Mouse (Mus musculus) intestine, postnatal 0 days (tissue): ENCODE measurements around the gene Capn11. TPM values are rescaled to one million over a fixed set of nuclear protein-coding genes. Genes with fewer than 3 reads are reported as not detected.
A peak's percentile ranks its signal among the peaks of the same experiment; 100 is the strongest.

ENCODE experiments used
- ATAC-seq: fragments of 200-750 bp; cut with Nextera tagmentation; 2 replicates; pipeline ENCODE4 v1.8.0; 2017; ENCODE audit warnings: mild to moderate bottlenecking, moderate TSS enrichment, moderate library complexity
- H3K27ac ChIP-seq: fragments of 300-500 bp; sonication (generic); 2 replicates; pipeline ENCODE4 v1.5.1; 2014; ENCODE audit warnings: mild to moderate bottlenecking, low read depth, low read length, moderate library complexity
- H3K27me3 ChIP-seq: fragments of 300-500 bp; sonication (generic); replicated peaks from 2 replicates; pipeline ENCODE4 v1.6.1; 2014; ENCODE audit warnings: low read length, mixed read lengths; ENCODE audit not compliant: control insufficient read depth, insufficient read depth
- H3K36me3 ChIP-seq: fragments of 300-500 bp; sonication (generic); 2 replicates; pipeline ENCODE4 v1.6.1; 2014; ENCODE audit warnings: mild to moderate bottlenecking, moderate library complexity; ENCODE audit not compliant: control insufficient read depth, insufficient read depth
- H3K4me1 ChIP-seq: fragments of 300-500 bp; sonication (generic); replicated peaks from 2 replicates; pipeline ENCODE4 v1.6.1; 2014; ENCODE audit warnings: antibody characterized with exemption, low read length, mixed read lengths; ENCODE audit not compliant: control insufficient read depth, insufficient read depth
- H3K4me2 ChIP-seq: fragments of 300-500 bp; sonication (generic); replicated peaks from 2 replicates; pipeline ENCODE4 v1.6.1; 2014; ENCODE audit warnings: low read depth, mild to moderate bottlenecking, moderate library complexity
- H3K4me3 ChIP-seq: fragments of 300-500 bp; sonication (generic); 2 replicates; pipeline ENCODE4 v1.5.1; 2014; ENCODE audit warnings: low read depth, low read length
- H3K9ac ChIP-seq: fragments of 300-500 bp; sonication (generic); 2 replicates; pipeline ENCODE4 v1.6.1; 2014; ENCODE audit warnings: mild to moderate bottlenecking, low read depth, low read length
- H3K9me3 ChIP-seq: fragments of 300-500 bp; sonication (generic); 2 replicates; pipeline ENCODE4 v1.6.1; 2016; ENCODE audit warnings: mixed run types; ENCODE audit not compliant: control insufficient read depth
- CTCF ChIP-seq: sonication (generic); IDR thresholded peaks from 2 replicates; pipeline ENCODE4 v1.5.1; 2016; ENCODE audit warnings: low read depth, mild to moderate bottlenecking, control low read depth, antibody characterized with exemption, moderate library complexity
- WGBS: fragments of 180-500 bp; shearing (Covaris S2); extraction: QIAGEN DNeasy Blood & Tissue Kit; methylation state at CpG from one replicate; pipeline ENCODE4 v1.1.7; 2014; 5-methylcytosine and 5-hydroxymethylcytosine counted together
- polyA plus RNA-seq: library from polyadenylated mRNA; unstranded; fragments of >200 nt; fragmentation: Nextera tagmentation; extraction: Ambion mirVana; gene quantifications from 2 replicates; pipeline ENCODE4 v1.2.1, GENCODE M21; 2015

Gene Capn11
- polyA plus RNA-seq, 1 experiment from 2014 or later, result not detected

DNA sequence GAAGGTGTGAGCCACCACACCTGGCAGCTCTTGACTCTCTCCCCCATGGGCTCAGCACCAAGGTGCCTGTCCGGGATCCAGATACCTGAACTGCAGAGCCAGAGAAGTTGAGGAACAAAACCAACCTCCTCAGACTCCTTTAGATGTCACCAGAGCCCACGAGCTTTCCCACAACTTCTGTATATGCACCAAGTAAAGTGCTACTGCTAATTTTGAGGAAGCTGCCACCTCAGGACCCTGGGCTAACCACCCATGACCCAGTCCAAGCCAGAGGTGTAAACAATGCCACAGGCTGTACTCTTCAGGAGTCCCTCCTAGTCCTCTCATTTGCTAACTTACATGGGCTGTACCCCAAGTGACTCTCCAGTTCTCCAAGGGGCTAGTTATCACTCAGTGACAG, 13.5 kb upstream of the Capn11 start:
- Histone ChIP-seq H3K27me3 (no peaks in the 10 kb centered on the region), H3K9me3 (no peaks in the 10 kb centered on the region), H3K4me3 (no peak overlapping the region), H3K36me3 (peaks cover 48% of the 10 kb centered on the region), H3K4me2 (no peak overlapping the region), H3K4me1 (no peaks in the 10 kb centered on the region), H3K9ac (no peak overlapping the region), H3K27ac (no peak overlapping the region)
- no peak for TF ChIP-seq CTCF
- 96% methylated on average over 2 of the region's 2 CpGs for WGBS
- no peak for ATAC-seq

DNA sequence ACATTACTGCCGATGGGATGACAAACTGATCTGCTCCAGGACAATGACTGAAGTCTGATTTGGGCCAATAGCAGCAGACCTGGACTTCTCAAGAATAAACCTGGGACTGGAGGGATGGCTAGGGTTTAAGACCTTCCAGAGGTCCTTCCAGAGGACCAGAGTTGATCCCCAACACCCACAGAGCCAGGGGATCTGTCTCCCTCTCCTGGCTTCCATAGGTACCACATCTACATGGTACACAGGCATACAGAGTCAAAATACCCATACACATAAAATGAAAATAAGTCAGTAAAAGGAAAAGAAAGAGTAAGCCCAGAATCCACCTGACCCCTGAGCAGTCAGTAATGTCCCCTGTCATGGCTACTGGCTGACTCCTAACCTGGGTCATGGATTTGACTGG, 12.7 kb upstream of the Capn11 start:
- Histone ChIP-seq H3K9ac (no peak overlapping the region), H3K4me3 (no peak overlapping the region), H3K4me2 (no peak overlapping the region), H3K4me1 (no peaks in the 10 kb centered on the region), H3K27me3 (no peaks in the 10 kb centered on the region), H3K36me3 (peaks cover 48% of the 10 kb centered on the region), H3K9me3 (no peaks in the 10 kb centered on the region), H3K27ac (no peak overlapping the region)
- TF ChIP-seq CTCF, result peak; percentile 66
- ATAC-seq, result no peak
- WGBS, result 90% methylated on average over 1 of the region's 1 CpGs

DNA sequence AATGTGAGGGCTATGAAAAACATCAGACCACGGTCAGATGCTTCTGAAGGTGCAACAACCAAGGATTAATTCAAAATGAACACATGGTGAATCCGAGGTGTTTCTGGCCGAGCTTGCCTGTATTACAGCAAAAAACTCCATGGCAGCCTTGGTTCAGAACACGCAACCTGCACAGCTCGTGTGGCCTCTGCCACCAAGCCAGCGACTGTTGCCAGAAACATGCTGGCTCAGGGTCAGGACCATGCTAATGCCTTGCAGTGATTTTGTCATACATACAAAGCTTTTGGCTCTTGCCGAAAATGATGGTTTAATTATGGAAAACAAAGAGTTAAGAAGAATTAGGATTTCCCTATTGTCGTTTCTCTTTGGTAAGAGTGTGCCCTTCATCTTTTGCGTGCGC, 8.9 kb upstream of the Capn11 start:
- Histone ChIP-seq H3K27ac (no peak overlapping the region), H3K4me1 (no peaks in the 10 kb centered on the region), H3K36me3 (peaks cover 55% of the 10 kb centered on the region), H3K27me3 (no peaks in the 10 kb centered on the region), H3K4me2 (no peak overlapping the region), H3K9me3 (no peaks in the 10 kb centered on the region), H3K4me3 (no peak overlapping the region), H3K9ac (no peak overlapping the region)
- ATAC-seq, result no peak
- WGBS, result 89% methylated on average over 10 of the region's 10 CpGs
- TF ChIP-seq CTCF, result no peak

DNA sequence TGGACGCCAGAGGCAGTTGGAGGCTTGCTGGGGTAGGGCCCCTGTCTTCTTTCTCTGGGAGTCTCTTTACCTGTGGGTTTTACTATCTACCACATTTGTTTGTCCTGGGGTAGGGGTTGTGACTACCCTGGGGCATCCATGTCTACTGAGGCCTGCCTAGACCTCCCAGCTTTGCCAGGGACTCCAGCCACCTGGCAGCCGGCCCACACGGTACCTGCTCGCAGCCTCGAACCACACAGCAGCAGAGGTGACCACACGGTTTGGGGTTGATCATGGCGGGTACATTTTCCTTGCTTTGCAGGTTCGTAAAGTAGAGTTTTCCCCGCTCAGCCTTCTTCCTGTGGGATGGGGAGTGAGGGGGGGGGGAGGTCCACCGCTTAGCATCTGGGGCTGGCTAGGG, 8.4 kb upstream of the Capn11 start:
- Histone ChIP-seq H3K9ac (no peak overlapping the region), H3K9me3 (no peaks in the 10 kb centered on the region), H3K27me3 (no peaks in the 10 kb centered on the region), H3K4me1 (no peaks in the 10 kb centered on the region), H3K4me3 (no peak overlapping the region), H3K36me3 (peaks cover 56% of the 10 kb centered on the region), H3K27ac (no peak overlapping the region), H3K4me2 (no peak overlapping the region)
- TF ChIP-seq CTCF, result no peak
- ATAC-seq, result no peak
- WGBS, result 84% methylated on average over 10 of the region's 10 CpGs

DNA sequence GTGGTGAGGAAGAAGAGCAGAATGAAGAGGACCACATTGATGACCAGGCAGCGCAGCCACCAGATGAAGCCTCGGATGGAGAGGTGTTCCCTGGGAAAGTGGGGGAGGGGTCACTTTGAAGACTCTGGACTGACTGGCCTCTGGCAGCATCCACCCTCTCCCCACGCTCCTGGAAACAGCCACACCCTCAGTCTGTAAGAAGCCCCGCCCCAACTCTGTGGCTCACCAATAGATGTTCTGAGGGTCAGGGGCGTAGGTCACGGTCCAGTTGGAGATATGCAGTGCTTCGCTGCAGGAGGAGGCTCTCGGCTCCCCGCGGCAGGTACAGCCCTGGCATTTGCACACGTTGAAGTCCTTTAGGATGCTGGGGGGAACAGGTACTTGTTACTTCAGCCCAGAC, 7.0 kb upstream of the Capn11 start:
- Histone ChIP-seq H3K36me3 (peaks cover 63% of the 10 kb centered on the region), H3K4me2 (no peak overlapping the region), H3K4me3 (no peak overlapping the region), H3K27ac (no peak overlapping the region), H3K9me3 (no peaks in the 10 kb centered on the region), H3K4me1 (no peaks in the 10 kb centered on the region), H3K9ac (no peak overlapping the region), H3K27me3 (no peaks in the 10 kb centered on the region)
- ATAC-seq, result no peak
- no peak for TF ChIP-seq CTCF
- 59% methylated on average over 11 of the region's 11 CpGs for WGBS

DNA sequence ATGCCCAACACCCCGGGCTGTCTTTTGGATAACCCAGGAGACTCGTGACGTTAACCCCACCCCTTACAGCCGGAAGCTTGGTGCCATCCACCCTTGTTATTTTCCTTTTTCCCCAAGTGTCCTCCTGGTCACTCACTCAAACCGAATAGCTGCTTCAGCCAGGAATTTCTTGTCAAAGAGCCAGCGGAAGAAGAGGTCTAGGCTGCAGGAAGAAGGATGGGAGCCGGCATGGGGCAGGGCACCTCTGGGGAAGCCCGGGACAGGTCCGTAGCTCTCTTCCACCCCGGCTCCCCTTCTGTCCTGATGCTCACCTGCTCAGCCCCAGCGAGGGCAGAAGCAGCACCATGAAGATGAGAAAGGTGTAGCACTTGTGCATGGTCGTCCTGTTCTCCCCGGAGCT, 5.5 kb upstream of the Capn11 start:
- WGBS, result 91% methylated on average over 13 of the region's 13 CpGs
- peaks cover 50% of the 10 kb centered on the region for H3K36me3 ChIP-seq

More for the DNA sequence above, 5.5 kb upstream of the Capn11 start:
- no peaks in the 10 kb centered on the region for H3K27me3 ChIP-seq
- no peak overlapping the region for H3K27ac ChIP-seq
- no peak overlapping the region for H3K9ac ChIP-seq
- H3K9me3 ChIP-seq, result no peaks in the 10 kb centered on the region
- no peak overlapping the region for H3K4me2 ChIP-seq
- H3K4me1 ChIP-seq, result no peaks in the 10 kb centered on the region
- no peak for TF ChIP-seq CTCF
- ATAC-seq, result no peak
- no peak overlapping the region for H3K4me3 ChIP-seq
